In the genomic region with DNA sequence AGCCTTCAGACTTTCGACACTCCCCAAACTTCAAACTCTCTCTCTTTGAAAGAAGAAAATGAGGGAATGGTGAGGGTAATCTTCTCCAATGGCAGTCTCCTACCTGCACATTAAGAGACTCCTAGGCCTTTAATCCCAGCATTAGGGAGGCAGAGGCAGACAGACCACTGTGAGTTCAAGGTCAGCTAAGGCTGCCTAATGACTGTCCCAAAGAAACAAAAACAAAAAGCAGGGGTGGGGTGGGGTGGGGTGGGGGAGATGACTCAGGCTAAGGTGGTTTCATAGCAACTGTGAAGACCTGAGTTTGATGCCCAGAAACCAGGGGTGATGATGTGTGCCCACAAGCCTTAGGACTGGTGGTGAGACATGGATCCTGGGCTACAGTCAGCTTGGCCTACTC, we compare ENCODE assay signal across 19 mouse cellular contexts. TPM values are rescaled to one million over a fixed set of nuclear protein-coding genes. Genes with fewer than 3 reads are reported as not detected.
DNase-seq lines count a peak whose midpoint lies in the region; ATAC-seq and TF ChIP-seq lines count a peak whose summit lies in the region.
"Had no signal": no experiment of that assay in that cellular context is flagged by ENCODE, and none has a peak within 500 bp of the region (broad histone marks: within the 10 kb centered on the region; RNA-seq: fewer than 3 reads in every experiment).

No protein-coding gene starts in this region.

- H3K4me2 ChIP-seq in hindbrain, embryonic 16.5 days (ENCODE audit: low read length): no peak overlapping the region
- H3K4me2 ChIP-seq: heart, embryonic 12.5 days; intestine, embryonic 15.5 days; kidney, embryonic 15.5 days; limb, embryonic 12.5 days; liver, embryonic 13.5 days; lung, embryonic 15.5 days had no signal

- TF ChIP-seq POLR2A in olfactory bulb, adult 2 months (IDR thresholded peaks at IDR 0.05; ENCODE audit: insufficient read depth, low read depth, low read length): no peak

- no peak for DNase-seq in layer of hippocampus, adult 2 months (ENCODE audit: low spot score in 2 of 2)
- no peak for DNase-seq in layer of hippocampus, postnatal 25 days (ENCODE audit: extremely low spot score in 1 of 2, low spot score in 1 of 2)
- peak; percentile 54 for DNase-seq in R1 (ENCODE audit: low read depth, low spot score)
- DNase-seq in embryo, embryonic 11 days: no peak
- no peak for DNase-seq in urinary bladder, postnatal 25 days (ENCODE audit: low spot score)
- DNase-seq: adrenal gland, adult 8-10 months; cerebellum, adult 11 months; cerebellum, postnatal 25 days; liver, embryonic 13.5 days; spleen, adult 18-20 months; thymus, adult 18-20 months had no signal

- no peak for ATAC-seq in hindbrain, embryonic 16.5 days
- ATAC-seq: intestine, embryonic 15.5 days had no signal

- no peaks in the 10 kb centered on the region for H3K9me3 ChIP-seq in hindbrain, embryonic 16.5 days (ENCODE audit: control insufficient read depth, low read length)
- H3K9me3 ChIP-seq: heart, embryonic 12.5 days; intestine, embryonic 15.5 days; kidney, embryonic 15.5 days; limb, embryonic 12.5 days; liver, embryonic 13.5 days; lung, embryonic 15.5 days had no signal

- no peaks in the 10 kb centered on the region for H3K27me3 ChIP-seq in hindbrain, embryonic 16.5 days (replicated peaks; ENCODE audit: control insufficient read depth, insufficient read depth, low read length)
- H3K27me3 ChIP-seq: intestine, embryonic 15.5 days had no signal

- WGBS in hindbrain, embryonic 16.5 days: 41% methylated on average over 1 of the region's 1 CpGs
- WGBS in olfactory bulb, adult 2 months: 65% methylated on average over 1 of the region's 1 CpGs

- no peaks in the 10 kb centered on the region for H3K36me3 ChIP-seq in hindbrain, embryonic 16.5 days (ENCODE audit: control insufficient read depth, insufficient read depth, low read length)
- H3K36me3 ChIP-seq: heart, embryonic 12.5 days; intestine, embryonic 15.5 days; kidney, embryonic 15.5 days; limb, embryonic 12.5 days; liver, embryonic 13.5 days; lung, embryonic 15.5 days had no signal

- peak overlapping the region; percentile 89 for H3K27ac ChIP-seq in layer of hippocampus, adult 2 months
- 0 out of 2 replicates have a peak overlapping the region, but pooled peaks have one; percentile 3 for H3K27ac ChIP-seq in hindbrain, embryonic 16.5 days (ENCODE audit: low read depth, low read length)
- peak overlapping the region; percentile 58 for H3K27ac ChIP-seq in olfactory bulb, adult 2 months (ENCODE audit: insufficient read depth, low read depth, low read length)
- H3K27ac ChIP-seq: intestine, embryonic 15.5 days; kidney, embryonic 15.5 days; limb, embryonic 12.5 days; liver, embryonic 13.5 days; lung, embryonic 15.5 days had no signal

- H3K4me3 ChIP-seq in layer of hippocampus, adult 2 months: no peak overlapping the region
- H3K4me3 ChIP-seq in hindbrain, embryonic 16.5 days (ENCODE audit: low read length): no peak overlapping the region
- H3K4me3 ChIP-seq in olfactory bulb, adult 2 months (ENCODE audit: insufficient read depth, low read depth, low read length): no peak overlapping the region
- H3K4me3 ChIP-seq: erythroblast, embryonic 14.5 days; heart, embryonic 12.5 days; intestine, embryonic 15.5 days; kidney, embryonic 15.5 days; limb, embryonic 12.5 days; liver, embryonic 13.5 days; lung, embryonic 15.5 days had no signal

- no peak overlapping the region for H3K9ac ChIP-seq in hindbrain, embryonic 16.5 days (ENCODE audit: low read depth, low read length)
- H3K9ac ChIP-seq: heart, embryonic 12.5 days; intestine, embryonic 15.5 days; kidney, embryonic 15.5 days; limb, embryonic 12.5 days; liver, embryonic 13.5 days; lung, embryonic 15.5 days had no signal

- H3K4me1 ChIP-seq in hindbrain, embryonic 16.5 days (ENCODE audit: control insufficient read depth, insufficient read depth, low read depth, low read length): peaks cover 17% of the 10 kb centered on the region
- H3K4me1 ChIP-seq in olfactory bulb, adult 2 months (ENCODE audit: control insufficient read depth, insufficient read depth, low read length): peaks cover 40% of the 10 kb centered on the region
- H3K4me1 ChIP-seq: intestine, embryonic 15.5 days had no signal

- TF ChIP-seq CTCF in layer of hippocampus, adult 2 months (conservative IDR thresholded peaks at IDR 0.05): no peak
- TF ChIP-seq CTCF in olfactory bulb, adult 2 months (IDR thresholded peaks at IDR 0.05; ENCODE audit: insufficient read depth, low read depth, low read length): no peak

RNA-seq across cellular contexts. Expression of gene Stmn1, which starts 22.6 kb away (rescaled TPM):
- 100 to 1,000 TPM; 362 to 369 TPM for total RNA-seq in layer of hippocampus, adult 2 months (2021)
- 100 to 1,000 TPM; 338 to 387 TPM for total RNA-seq in layer of hippocampus, postnatal 25 days (2021)
- polyA plus RNA-seq in hindbrain, embryonic 16.5 days (2015; fragmentation: Nextera tagmentation; extraction: Ambion mirVana): 5,655 and 5,657 TPM in 2 replicates
- polyA plus RNA-seq in olfactory bulb, adult 2 months (2012; ENCODE audit: insufficient read depth, insufficient read length, low replicate concordance, missing spikeins): 402 and 593 TPM in 2 replicates

RNA-seq across cellular contexts. Expression of gene Pafah2, which starts 49.4 kb away (rescaled TPM):
- 1 to 10 TPM; 6.6 to 9.0 TPM for total RNA-seq in layer of hippocampus, adult 2 months (2021)
- total RNA-seq in layer of hippocampus, postnatal 25 days (2021): 1 to 10 TPM; 5.0 to 7.6 TPM
- polyA plus RNA-seq in hindbrain, embryonic 16.5 days (2015; fragmentation: Nextera tagmentation; extraction: Ambion mirVana): 7.8 and 8.5 TPM in 2 replicates
- not detected in 2 replicates for polyA plus RNA-seq in olfactory bulb, adult 2 months (2012; ENCODE audit: insufficient read depth, insufficient read length, low replicate concordance, missing spikeins)
- polyA plus RNA-seq: erythroblast, embryonic 14.5 days had no signal

RNA-seq across cellular contexts. Expression of gene Paqr7, which starts 51.0 kb away (rescaled TPM):
- 10 to 100 TPM; 60.2 to 64.7 TPM for total RNA-seq in layer of hippocampus, adult 2 months (2021)
- total RNA-seq in layer of hippocampus, postnatal 25 days (2021): 10 to 100 TPM; 53.2 to 66.7 TPM
- polyA plus RNA-seq in hindbrain, embryonic 16.5 days (2015; fragmentation: Nextera tagmentation; extraction: Ambion mirVana): 40.5 and 46.7 TPM in 2 replicates
- polyA plus RNA-seq in olfactory bulb, adult 2 months (2012; ENCODE audit: insufficient read depth, insufficient read length, low replicate concordance, missing spikeins): not detected in 2 replicates
- polyA plus RNA-seq: erythroblast, embryonic 14.5 days had no signal

Comparison
In these comparisons a context has a peak if more than half of its experiments do, and no peak if none do; other contexts are left out.
1. H3K27ac ChIP-seq: peak in every context shown above with its lines; median percentile 89 in layer of hippocampus, adult 2 months; 58 in olfactory bulb, adult 2 months; 3 in hindbrain, embryonic 16.5 days.